Mouse (Mus musculus) heart, postnatal 0 days (tissue): ENCODE results near the gene Fat2. TPM values are rescaled to one million over a fixed set of nuclear protein-coding genes. Genes with fewer than 3 reads are reported as not detected.
A peak's percentile ranks its signal among the peaks of the same experiment; 100 is the strongest.

Experiments used
- ATAC-seq: fragments of 200-750 bp; cut with Nextera tagmentation; 2 replicates; pipeline ENCODE4 v1.8.0; 2017; ENCODE audit warnings: low read depth, moderate number of reproducible peaks, moderate library complexity; ENCODE audit not compliant: insufficient read depth
- DNase-seq: peaks from one replicate; pipeline ENCODE4 v3.0.0-alpha.2; 2016; ENCODE audit warnings: low spot score
- H3K27ac ChIP-seq: fragments of 300-500 bp; sonication (generic); 2 replicates; pipeline ENCODE4 v1.5.1; 2014; ENCODE audit warnings: low read depth, mild to moderate bottlenecking
- H3K27me3 ChIP-seq: fragments of 300-500 bp; sonication (generic); 2 replicates; pipeline ENCODE4 v1.6.1; 2014; ENCODE audit warnings: low read length, mixed read lengths; ENCODE audit not compliant: control insufficient read depth, insufficient read depth
- H3K36me3 ChIP-seq: fragments of 300-500 bp; sonication (generic); replicated peaks from 2 replicates; pipeline ENCODE4 v1.6.1; 2014; ENCODE audit warnings: low read length, mixed read lengths; ENCODE audit not compliant: control insufficient read depth, insufficient read depth
- H3K4me1 ChIP-seq: fragments of 300-500 bp; sonication (generic); 2 replicates; pipeline ENCODE4 v1.6.1; 2014; ENCODE audit warnings: antibody characterized with exemption; ENCODE audit not compliant: control insufficient read depth, insufficient read depth
- H3K4me2 ChIP-seq: fragments of 300-500 bp; sonication (generic); 2 replicates; pipeline ENCODE4 v1.6.1; 2014; ENCODE audit warnings: low read depth, mild to moderate bottlenecking, low read length, moderate library complexity
- H3K4me3 ChIP-seq: fragments of 300-500 bp; sonication (generic); 2 replicates; pipeline ENCODE4 v1.5.1; 2014; ENCODE audit warnings: low read depth, low read length
- H3K9ac ChIP-seq: fragments of 300-500 bp; sonication (generic); replicated peaks from 2 replicates; pipeline ENCODE4 v1.6.1; 2014; ENCODE audit warnings: low read depth, low read length, mixed read lengths
- H3K9me3 ChIP-seq: fragments of 300-500 bp; sonication (generic); replicated peaks from 2 replicates; pipeline ENCODE4 v1.6.1; 2016; ENCODE audit warnings: low read length; ENCODE audit not compliant: control insufficient read depth
- CTCF ChIP-seq: IDR thresholded peaks from 2 replicates; pipeline ENCODE4 v1.5.1; 2016; ENCODE audit warnings: antibody characterized with exemption, control low read depth, low read depth
- EP300 ChIP-seq: IDR thresholded peaks from 2 replicates; pipeline ENCODE4 v1.6.1; 2016; ENCODE audit warnings: antibody characterized with exemption, low read depth
- WGBS: fragments of 180-500 bp; shearing (Covaris S2); extraction: QIAGEN DNeasy Blood & Tissue Kit; methylation state at CpG from one replicate; pipeline ENCODE4 v1.1.7; 2014; 5-methylcytosine and 5-hydroxymethylcytosine counted together
- polyA plus RNA-seq: library from polyadenylated mRNA; unstranded; fragments of >200 nt; fragmentation: Nextera tagmentation; extraction: Ambion mirVana; gene quantifications from 2 replicates; pipeline ENCODE4 v1.2.1, GENCODE M21; 2015
- total RNA-seq: library from RNA; depleted of rRNA; stranded (reverse); fragments of >200 nt; gene quantifications from 2 replicates; pipeline ENCODE4 v1.2.3, GENCODE M21; 2014; ENCODE audit warnings: low replicate concordance

Fat2 gene
- total and polyA plus RNA-seq, 2 experiments from 2014 or later = 0.01 to 1.1 TPM

DNA sequence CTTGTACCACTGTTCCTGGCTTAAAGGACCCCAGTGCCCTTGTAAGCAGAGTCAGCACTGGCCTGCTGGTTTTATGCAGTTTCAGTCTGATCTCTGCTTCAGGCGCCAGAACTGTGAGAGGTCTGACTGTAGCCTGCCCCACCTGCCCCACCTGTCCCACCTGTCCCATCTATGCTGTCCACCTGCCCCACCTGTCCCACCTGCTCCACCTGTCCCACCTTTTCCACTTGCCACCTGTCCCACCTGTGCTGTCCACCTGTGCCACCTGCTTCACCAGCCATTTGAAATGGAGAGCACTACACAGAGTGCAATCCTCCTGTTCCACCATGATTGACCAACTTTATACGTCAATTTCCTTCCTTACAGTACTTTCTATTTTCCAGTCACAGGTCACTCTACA lies 72.0 kb downstream of the Fat2 start:
- no peak for DNase-seq
- no peaks in the 10 kb centered on the region for H3K9me3 ChIP-seq
- no peak for ATAC-seq
- H3K4me2 ChIP-seq = no peak overlapping the region
- H3K4me3 ChIP-seq = no peak overlapping the region
- WGBS = 58% methylated on average over 2 of the region's 2 CpGs
- H3K4me1 ChIP-seq = no peaks in the 10 kb centered on the region
- H3K9ac ChIP-seq = no peak overlapping the region
- no peak overlapping the region for H3K27ac ChIP-seq
- no peaks in the 10 kb centered on the region for H3K36me3 ChIP-seq
- no peaks in the 10 kb centered on the region for H3K27me3 ChIP-seq
- TF ChIP-seq EP300 = no peak
- no peak for TF ChIP-seq CTCF

DNA sequence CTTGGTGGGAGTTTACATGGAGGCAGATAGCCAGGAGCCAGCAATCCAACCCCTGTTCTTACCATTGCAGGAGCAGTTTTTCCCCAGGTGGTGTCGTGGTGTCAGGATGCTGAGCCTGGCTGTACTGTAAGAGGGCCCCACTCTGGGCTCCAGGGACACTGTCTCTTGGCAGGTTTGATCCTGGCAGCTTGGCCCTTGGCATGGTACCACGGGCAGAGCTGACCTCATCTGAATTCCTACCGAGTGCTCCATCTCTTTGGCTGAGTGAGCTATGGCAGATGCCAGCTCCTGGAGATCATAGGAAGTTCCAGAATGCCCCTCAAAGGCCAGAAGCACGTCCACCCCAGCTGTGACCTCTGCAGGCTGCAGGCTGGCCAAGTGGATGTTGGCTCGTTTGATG lies 74.4 kb downstream of the Fat2 start:
- no peak for TF ChIP-seq CTCF
- Histone ChIP-seq H3K9me3 (no peaks in the 10 kb centered on the region), H3K27me3 (no peaks in the 10 kb centered on the region), H3K27ac (no peak overlapping the region), H3K4me1 (no peaks in the 10 kb centered on the region), H3K4me2 (no peak overlapping the region), H3K36me3 (no peaks in the 10 kb centered on the region), H3K9ac (no peak overlapping the region), H3K4me3 (no peak overlapping the region)
- 0 out of 2 replicates have a peak, but pooled peaks have one; percentile 42 for ATAC-seq
- 43% methylated on average over 5 of the region's 5 CpGs for WGBS
- no peak for DNase-seq

DNA sequence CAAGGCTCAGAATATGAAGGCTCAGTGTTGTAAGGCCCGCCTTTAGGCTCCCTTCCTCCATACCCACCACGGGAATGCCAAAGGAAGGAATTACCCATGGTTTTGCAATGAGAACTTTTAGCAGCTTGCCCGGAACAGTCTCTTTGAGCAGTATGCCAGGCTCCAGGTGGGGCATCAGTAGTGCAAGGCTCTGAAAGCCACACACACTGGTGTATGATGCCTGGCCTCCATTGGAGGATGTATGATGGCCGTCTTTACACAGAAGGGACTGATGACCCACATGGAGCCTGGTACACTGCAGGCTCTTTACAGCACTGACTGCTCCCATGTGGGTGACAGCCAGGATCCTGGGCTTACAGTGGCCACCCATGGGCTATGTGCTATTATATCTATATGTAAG lies 75.3 kb downstream of the Fat2 start:
- no peaks in the 10 kb centered on the region for H3K9me3 ChIP-seq
- H3K9ac ChIP-seq = no peak overlapping the region
- TF ChIP-seq CTCF = no peak
- TF ChIP-seq EP300 = no peak
- H3K4me2 ChIP-seq = no peak overlapping the region
- ATAC-seq = no peak
- no peak overlapping the region for H3K4me3 ChIP-seq
- WGBS = 76% methylated on average over 4 of the region's 4 CpGs
- no peaks in the 10 kb centered on the region for H3K36me3 ChIP-seq
- H3K27me3 ChIP-seq = no peaks in the 10 kb centered on the region
- no peak for DNase-seq
- no peaks in the 10 kb centered on the region for H3K4me1 ChIP-seq
- H3K27ac ChIP-seq = no peak overlapping the region

DNA sequence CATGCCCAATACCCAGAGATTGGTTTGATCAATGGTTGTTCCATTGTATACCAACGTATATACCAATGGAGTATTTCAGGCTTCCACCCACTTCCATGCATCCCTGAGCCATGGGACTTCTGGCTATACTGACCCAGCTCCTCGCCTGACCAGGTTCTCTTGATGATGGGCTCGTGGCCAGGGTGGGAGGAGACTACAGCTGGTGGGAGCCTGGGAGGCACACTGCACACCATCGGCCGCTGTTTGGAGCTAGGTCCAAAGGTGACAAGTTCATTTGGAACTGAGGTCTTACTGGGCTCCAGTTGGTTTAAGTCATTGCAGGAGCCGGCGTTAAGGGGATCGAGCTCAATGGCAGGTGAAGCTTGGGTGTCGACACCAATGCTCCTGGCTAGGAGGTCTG lies 83.0 kb downstream of the Fat2 start:
- H3K27ac ChIP-seq = no peak overlapping the region
- no peaks in the 10 kb centered on the region for H3K4me1 ChIP-seq
- TF ChIP-seq CTCF = no peak
- no peak for TF ChIP-seq EP300
- no peaks in the 10 kb centered on the region for H3K36me3 ChIP-seq
- no peaks in the 10 kb centered on the region for H3K27me3 ChIP-seq
- no peaks in the 10 kb centered on the region for H3K9me3 ChIP-seq
- no peak for DNase-seq
- no peak overlapping the region for H3K4me2 ChIP-seq
- no peak for ATAC-seq
- H3K4me3 ChIP-seq = no peak overlapping the region
- WGBS = 76% methylated on average over 9 of the region's 9 CpGs
- no peak overlapping the region for H3K9ac ChIP-seq

DNA sequence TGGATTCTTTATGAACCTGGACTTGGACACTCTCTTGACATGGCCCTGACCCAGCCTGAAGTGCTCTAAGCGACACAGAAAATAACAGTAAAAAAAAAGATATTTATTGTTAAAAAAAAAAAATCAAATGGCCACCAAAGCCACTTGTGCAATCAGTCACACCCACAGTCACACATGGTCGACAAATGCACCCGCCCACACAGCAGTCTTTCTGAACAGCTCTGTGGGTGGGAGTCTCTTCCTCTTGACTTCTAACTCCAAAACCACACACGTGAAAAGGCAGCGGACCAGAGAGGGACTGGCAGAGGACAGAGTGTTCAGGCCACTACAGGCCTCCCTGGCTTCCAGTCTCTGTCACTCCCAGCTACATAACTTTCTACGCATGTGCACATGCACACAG lies 85.8 kb downstream of the Fat2 start:
- Histone ChIP-seq H3K4me2 (no peak overlapping the region), H3K4me3 (no peak overlapping the region), H3K27ac (no peak overlapping the region), H3K4me1 (no peaks in the 10 kb centered on the region), H3K9me3 (no peaks in the 10 kb centered on the region), H3K27me3 (no peaks in the 10 kb centered on the region), H3K9ac (no peak overlapping the region), H3K36me3 (no peaks in the 10 kb centered on the region)
- DNase-seq (no peak), ATAC-seq (no peak)
- no peak for TF ChIP-seq EP300
- TF ChIP-seq CTCF = no peak
- 58% methylated on average over 6 of the region's 6 CpGs for WGBS

DNA sequence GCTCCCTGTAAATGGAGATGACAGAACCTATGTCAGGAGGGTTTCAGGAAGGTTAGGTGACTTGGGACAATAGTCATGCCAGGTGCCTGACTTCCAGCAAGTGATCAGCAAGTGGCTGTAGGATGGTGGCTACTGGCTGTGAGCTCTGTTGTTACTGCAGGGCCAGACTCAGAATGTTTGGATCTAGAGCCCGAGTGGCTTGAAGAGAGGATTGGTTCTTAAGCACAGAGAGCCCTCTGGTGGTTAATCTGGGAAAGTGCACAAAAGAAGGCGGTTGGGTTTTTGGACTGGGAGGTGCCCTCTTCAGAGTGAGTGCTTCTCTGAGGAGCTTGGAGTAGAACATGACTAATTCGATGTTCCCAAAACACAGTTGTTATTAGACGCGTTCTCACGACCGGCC lies 95.8 kb downstream of the Fat2 start:
- Histone ChIP-seq H3K9ac (no peak overlapping the region), H3K27me3 (no peaks in the 10 kb centered on the region), H3K4me2 (no peak overlapping the region), H3K9me3 (no peaks in the 10 kb centered on the region), H3K36me3 (no peaks in the 10 kb centered on the region), H3K4me3 (no peak overlapping the region), H3K4me1 (no peaks in the 10 kb centered on the region), H3K27ac (no peak overlapping the region)
- 56% methylated on average over 7 of the region's 7 CpGs for WGBS
- DNase-seq (peak; percentile 72), ATAC-seq (0 out of 2 replicates have a peak, but pooled peaks have one; percentile 58)
- no peak for TF ChIP-seq EP300
- peak; percentile 76 for TF ChIP-seq CTCF
